Mouse (Mus musculus) embryonic facial prominence, embryonic 13.5 days (tissue): Measurements from ENCODE around the gene Grik4. TPM values are rescaled to one million over a fixed set of nuclear protein-coding genes. Genes with fewer than 3 reads are reported as not detected.
A peak's percentile ranks its signal among the peaks of the same experiment; 100 is the strongest.

Experiments
- ATAC-seq: fragments of 200-750 bp; cut with Nextera tagmentation; 2 replicates; pipeline ENCODE4 v1.8.0; 2017; ENCODE audit warnings: low read depth; ENCODE audit not compliant: insufficient number of reproducible peaks, insufficient read depth, low FRiP score, low TSS enrichment
- H3K27ac ChIP-seq: fragments of 300-500 bp; sonication (generic); 2 replicates; pipeline ENCODE4 v1.5.1; 2015; ENCODE audit warnings: moderate library complexity, mild to moderate bottlenecking, inconsistent platforms
- H3K27me3 ChIP-seq: fragments of 300-500 bp; sonication (generic); 2 replicates; pipeline ENCODE4 v1.6.1; 2015; ENCODE audit warnings: mild to moderate bottlenecking, inconsistent platforms
- H3K36me3 ChIP-seq: fragments of 300-500 bp; sonication (generic); 2 replicates; pipeline ENCODE4 v1.6.1; 2015; ENCODE audit warnings: mild to moderate bottlenecking, inconsistent platforms
- H3K4me1 ChIP-seq: fragments of 300-500 bp; sonication (generic); 2 replicates; pipeline ENCODE4 v1.6.1; 2015; ENCODE audit warnings: inconsistent platforms
- H3K4me2 ChIP-seq: fragments of 300-500 bp; sonication (generic); 2 replicates; pipeline ENCODE4 v1.6.1; 2015; ENCODE audit warnings: moderate library complexity, mild to moderate bottlenecking, inconsistent platforms
- H3K4me3 ChIP-seq: fragments of 300-500 bp; sonication (generic); 2 replicates; pipeline ENCODE4 v1.5.1; 2015; ENCODE audit warnings: mild to moderate bottlenecking, inconsistent platforms
- H3K9ac ChIP-seq: fragments of 300-500 bp; sonication (generic); 2 replicates; pipeline ENCODE4 v1.6.1; 2015; ENCODE audit warnings: mild to moderate bottlenecking, inconsistent platforms
- H3K9me3 ChIP-seq: fragments of 300-500 bp; sonication (generic); 2 replicates; pipeline ENCODE4 v1.6.1; 2016; ENCODE audit warnings: inconsistent platforms
- WGBS: fragments of 180-500 bp; shearing (Covaris S2); methylation state at CpG from one replicate; pipeline ENCODE4 v1.1.7; 2015; ENCODE audit warnings: mixed read lengths; 5-methylcytosine and 5-hydroxymethylcytosine counted together
- polyA plus RNA-seq: library from polyadenylated mRNA; unstranded; fragments of >200 nt; fragmentation: Nextera tagmentation; extraction: Ambion mirVana; gene quantifications from 2 replicates; pipeline ENCODE4 v1.2.1, GENCODE M21; 2015

Gene Grik4
- polyA plus RNA-seq, 1 experiment from 2014 or later, result 2.5 TPM

GRCm38 (mm10) chr9:42943057-42943529, 1.2 kb downstream of the Grik4 start:
- peak overlapping the region; percentile 82; the same call in 1 of the 2 replicates for H3K9ac ChIP-seq

DNA sequence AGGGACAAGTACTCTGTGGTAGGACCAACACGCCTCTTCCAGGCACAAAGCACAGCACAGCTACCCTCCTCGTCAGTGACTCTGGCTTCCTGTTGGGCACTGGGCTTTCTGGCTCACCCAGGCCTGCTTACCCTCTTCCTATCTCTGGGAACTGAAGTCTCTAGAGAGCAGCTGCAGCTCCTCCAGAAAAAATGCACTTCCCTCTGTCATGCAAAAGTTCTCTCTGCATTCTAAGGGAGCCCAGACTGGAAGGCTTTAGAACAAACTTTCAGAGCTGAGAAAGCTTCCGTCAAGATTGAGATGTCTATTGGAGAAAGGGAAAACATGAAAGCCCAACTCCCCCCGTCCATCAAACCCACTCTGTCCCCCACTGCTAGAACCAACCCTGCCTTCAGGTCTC, 2.1 kb downstream of the Grik4 start:
- WGBS, result 48% methylated on average over 4 of the region's 4 CpGs
- H3K9ac ChIP-seq, result no peak overlapping the region
- H3K4me2 ChIP-seq, result no peak overlapping the region
- H3K36me3 ChIP-seq, result no peaks in the 10 kb centered on the region
- H3K27ac ChIP-seq, result no peak overlapping the region
- H3K4me1 ChIP-seq, result peaks cover 27% of the 10 kb centered on the region
- peaks cover 60% of the 10 kb centered on the region for H3K27me3 ChIP-seq
- no peaks in the 10 kb centered on the region for H3K9me3 ChIP-seq
- no peak overlapping the region for H3K4me3 ChIP-seq
- no peak for ATAC-seq

More at GRCm38 (mm10) chr9:42943057-42943529, 1.2 kb downstream of the Grik4 start:
- no peaks in the 10 kb centered on the region for H3K9me3 ChIP-seq
- H3K27ac ChIP-seq, result no peak overlapping the region
- H3K27me3 ChIP-seq, result peaks cover 60% of the 10 kb centered on the region
- peak overlapping the region; percentile 71 for H3K4me3 ChIP-seq
- WGBS, result 5% methylated on average over 9 of the region's 9 CpGs
- peaks cover 27% of the 10 kb centered on the region for H3K4me1 ChIP-seq
- H3K4me2 ChIP-seq, result peak overlapping the region; percentile 98
- no peaks in the 10 kb centered on the region for H3K36me3 ChIP-seq
- ATAC-seq, result no peak

DNA sequence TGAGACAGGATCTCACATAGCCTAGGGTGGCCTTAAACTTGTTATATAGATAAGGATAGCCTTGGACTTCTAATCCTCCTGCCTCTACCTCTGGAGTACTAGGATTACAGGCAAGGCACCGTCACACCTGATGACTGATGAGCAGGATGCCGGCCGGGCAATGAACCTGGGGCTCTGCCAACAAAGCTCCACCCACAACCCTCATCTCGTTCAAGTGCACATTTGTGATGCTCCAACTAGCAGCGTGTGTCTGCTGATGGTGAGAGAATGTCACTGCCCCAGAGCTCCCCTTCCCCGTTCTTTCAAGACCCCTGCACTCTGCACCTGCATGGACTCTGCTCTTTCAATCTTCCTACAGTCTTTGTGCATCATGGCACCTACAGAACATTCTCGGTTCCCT, 12.1 kb downstream of the Grik4 start:
- Histone ChIP-seq H3K4me3 (no peak overlapping the region), H3K27ac (no peak overlapping the region), H3K9me3 (no peaks in the 10 kb centered on the region), H3K36me3 (no peaks in the 10 kb centered on the region), H3K9ac (no peak overlapping the region), H3K4me1 (0 out of 2 replicates have a peak, but pooled peaks cover 4% of the 10 kb centered on the region), H3K27me3 (peaks cover 5% of the 10 kb centered on the region; the same call in 1 of the 2 replicates), H3K4me2 (no peak overlapping the region)
- WGBS, result 60% methylated on average over 7 of the region's 7 CpGs
- ATAC-seq, result no peak

DNA sequence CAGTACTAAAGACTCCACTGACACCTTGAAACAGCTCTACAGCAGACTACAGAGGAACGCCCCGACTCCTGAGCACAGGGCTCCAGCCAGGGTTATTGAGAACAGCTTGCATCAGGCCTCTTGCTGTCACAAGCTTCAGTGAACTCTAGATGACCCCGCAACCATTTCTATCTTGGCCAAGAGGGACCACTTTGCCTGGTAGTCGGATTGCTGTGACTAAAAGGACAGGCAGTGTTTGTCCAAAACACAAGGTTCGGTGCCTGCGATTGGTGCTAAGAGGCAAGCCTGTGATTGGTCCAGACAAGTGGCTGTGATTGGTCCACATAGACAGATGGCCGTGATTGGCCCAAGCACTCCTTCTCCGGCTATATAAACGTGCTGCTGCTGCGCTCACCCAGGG, 16.8 kb downstream of the Grik4 start:
- ATAC-seq, result no peak
- 63% methylated on average over 10 of the region's 10 CpGs for WGBS
- H3K4me2 ChIP-seq, result no peak overlapping the region

GRCm38 (mm10) chr9:42926564-42926963, 17.7 kb downstream of the Grik4 start:
- no peak overlapping the region for H3K4me2 ChIP-seq
- no peaks in the 10 kb centered on the region for H3K36me3 ChIP-seq
- no peak overlapping the region for H3K4me3 ChIP-seq
- no peak for ATAC-seq
- H3K9me3 ChIP-seq, result no peaks in the 10 kb centered on the region
- 78% methylated on average over 6 of the region's 6 CpGs for WGBS
- H3K9ac ChIP-seq, result no peak overlapping the region
- peaks cover 12% of the 10 kb centered on the region; the same call in 1 of the 2 replicates for H3K4me1 ChIP-seq
- H3K27ac ChIP-seq, result no peak overlapping the region
- H3K27me3 ChIP-seq, result no peaks in the 10 kb centered on the region

More for the DNA sequence above, 16.8 kb downstream of the Grik4 start:
- Histone ChIP-seq H3K4me3 (no peak overlapping the region), H3K9ac (no peak overlapping the region), H3K9me3 (no peaks in the 10 kb centered on the region), H3K4me1 (0 out of 2 replicates have a peak, but pooled peaks cover 11% of the 10 kb centered on the region), H3K27ac (no peak overlapping the region), H3K27me3 (peaks cover 5% of the 10 kb centered on the region; the same call in 1 of the 2 replicates), H3K36me3 (no peaks in the 10 kb centered on the region)

DNA sequence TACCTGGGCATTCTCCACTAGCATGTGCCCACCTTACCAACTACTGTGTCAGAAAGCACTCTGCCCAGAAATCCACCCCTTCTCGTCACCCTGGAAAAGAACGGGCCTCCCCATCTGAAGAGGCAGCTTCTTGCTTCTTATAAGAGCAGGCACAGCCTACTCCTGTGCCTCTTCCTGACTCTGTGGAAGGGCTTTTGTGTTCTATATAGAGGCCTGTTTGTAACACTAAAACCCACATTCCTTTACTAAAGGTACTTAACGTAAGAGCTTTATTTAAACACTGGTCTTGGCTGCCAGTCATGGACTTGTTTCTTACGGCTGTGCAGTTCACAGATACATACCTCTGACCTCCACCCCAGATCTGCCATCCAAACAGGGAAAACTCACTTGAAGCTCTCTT, 22.5 kb downstream of the Grik4 start:
- no peak for ATAC-seq
- 73% methylated on average over 4 of the region's 4 CpGs for WGBS
- Histone ChIP-seq H3K27ac (no peak overlapping the region), H3K9ac (no peak overlapping the region), H3K27me3 (no peaks in the 10 kb centered on the region), H3K4me1 (peaks cover 26% of the 10 kb centered on the region), H3K4me3 (no peak overlapping the region), H3K4me2 (no peak overlapping the region), H3K9me3 (no peaks in the 10 kb centered on the region), H3K36me3 (no peaks in the 10 kb centered on the region)

DNA sequence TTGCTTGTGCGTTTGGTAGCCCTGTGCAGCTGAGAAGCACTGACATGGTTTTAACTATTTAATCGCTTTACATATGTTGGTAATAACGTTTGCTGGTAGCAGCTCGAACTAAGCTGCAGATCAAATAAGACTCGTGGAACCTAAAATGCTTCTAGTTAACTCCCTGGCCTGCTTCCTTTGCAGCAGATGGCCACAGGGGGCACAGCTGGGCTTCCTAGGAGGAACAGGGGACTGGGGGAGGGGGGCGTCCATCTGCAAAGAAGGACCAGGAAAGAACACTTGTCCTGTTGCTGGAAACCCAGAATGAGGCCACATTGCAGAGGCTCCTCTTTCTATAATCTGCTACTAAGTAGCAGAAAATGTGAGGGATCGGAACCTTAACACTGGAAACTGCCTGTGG, 24.1 kb downstream of the Grik4 start:
- no peaks in the 10 kb centered on the region for H3K9me3 ChIP-seq
- no peak overlapping the region for H3K27ac ChIP-seq
- ATAC-seq, result no peak
- no peak overlapping the region for H3K9ac ChIP-seq
- WGBS, result 29% methylated on average over 7 of the region's 7 CpGs
- no peaks in the 10 kb centered on the region for H3K27me3 ChIP-seq
- H3K4me2 ChIP-seq, result no peak overlapping the region
- H3K4me1 ChIP-seq, result peaks cover 26% of the 10 kb centered on the region
- no peak overlapping the region for H3K4me3 ChIP-seq
- H3K36me3 ChIP-seq, result no peaks in the 10 kb centered on the region

DNA sequence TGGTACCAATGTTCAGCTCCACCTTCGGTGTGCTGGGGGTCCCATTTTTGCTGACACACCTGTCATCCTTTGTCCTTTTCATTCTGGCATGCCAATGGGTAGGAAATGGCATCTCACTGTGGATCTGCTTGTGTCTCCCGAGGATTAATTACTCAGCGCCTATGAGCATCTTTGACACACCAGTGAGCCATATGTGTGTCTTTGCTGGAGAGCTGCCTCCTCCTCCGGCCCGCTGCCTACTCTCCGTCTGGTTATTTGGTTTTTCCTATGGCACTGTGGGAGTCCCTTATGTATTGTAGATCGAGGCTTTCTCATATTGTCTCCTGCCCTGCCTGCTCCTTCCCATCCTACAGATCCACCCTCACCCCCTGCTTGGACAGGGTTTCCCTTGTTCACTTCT, 26.4 kb downstream of the Grik4 start:
- no peak overlapping the region for H3K4me3 ChIP-seq
- H3K9me3 ChIP-seq, result no peaks in the 10 kb centered on the region
- no peak overlapping the region for H3K4me2 ChIP-seq
- ATAC-seq, result no peak
- no peaks in the 10 kb centered on the region for H3K27me3 ChIP-seq
- no peaks in the 10 kb centered on the region for H3K36me3 ChIP-seq
- H3K27ac ChIP-seq, result no peak overlapping the region
- peaks cover 22% of the 10 kb centered on the region for H3K4me1 ChIP-seq
- 89% methylated on average over 7 of the region's 7 CpGs for WGBS
- H3K9ac ChIP-seq, result no peak overlapping the region

DNA sequence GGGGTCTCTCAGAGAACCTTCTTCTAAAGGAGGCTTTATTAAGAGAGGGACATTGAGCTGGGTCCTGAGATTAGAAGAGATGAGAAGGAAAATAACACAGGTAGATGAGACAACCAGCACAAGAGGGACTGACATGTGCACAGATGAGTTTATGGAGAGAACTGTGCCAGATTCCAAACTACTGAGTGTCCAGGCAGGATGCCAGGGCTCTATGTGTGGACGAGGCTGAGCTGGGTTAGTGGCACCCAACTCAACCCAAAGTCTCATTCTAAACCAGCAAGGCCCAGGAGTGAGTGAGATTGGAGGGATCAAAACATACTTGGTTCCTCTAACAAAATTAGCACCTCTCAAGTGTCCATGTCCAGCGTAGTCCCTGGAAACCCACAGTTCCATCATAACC, 31.1 kb downstream of the Grik4 start:
- no peak overlapping the region for H3K4me3 ChIP-seq
- no peak overlapping the region for H3K4me2 ChIP-seq
- no peaks in the 10 kb centered on the region for H3K36me3 ChIP-seq
- peaks cover 11% of the 10 kb centered on the region; the same call in 1 of the 2 replicates for H3K4me1 ChIP-seq
- 74% methylated on average over 2 of the region's 2 CpGs for WGBS
- H3K27ac ChIP-seq, result no peak overlapping the region
- H3K9ac ChIP-seq, result no peak overlapping the region
- no peaks in the 10 kb centered on the region for H3K9me3 ChIP-seq
- no peaks in the 10 kb centered on the region for H3K27me3 ChIP-seq
- no peak for ATAC-seq

GRCm38 (mm10) chr9:42908657-42909313, 35.5 kb downstream of the Grik4 start:
- ATAC-seq, result no peak
- Histone ChIP-seq H3K4me3 (no peak overlapping the region), H3K27ac (no peak overlapping the region), H3K4me1 (peaks cover 28% of the 10 kb centered on the region), H3K27me3 (no peaks in the 10 kb centered on the region), H3K9me3 (no peaks in the 10 kb centered on the region), H3K4me2 (no peak overlapping the region), H3K36me3 (no peaks in the 10 kb centered on the region), H3K9ac (no peak overlapping the region)
- 36% methylated on average over 8 of the region's 8 CpGs for WGBS

GRCm38 (mm10) chr9:42906995-42907394, 37.3 kb downstream of the Grik4 start:
- no peak for ATAC-seq
- Histone ChIP-seq H3K4me1 (peaks cover 30% of the 10 kb centered on the region), H3K36me3 (no peaks in the 10 kb centered on the region), H3K9ac (no peak overlapping the region), H3K27ac (no peak overlapping the region), H3K4me3 (no peak overlapping the region), H3K9me3 (no peaks in the 10 kb centered on the region), H3K27me3 (no peaks in the 10 kb centered on the region), H3K4me2 (no peak overlapping the region)
- WGBS, result 35% methylated on average over 3 of the region's 3 CpGs

GRCm38 (mm10) chr9:42898091-42898591, 46.2 kb downstream of the Grik4 start:
- Histone ChIP-seq H3K4me2 (peak overlapping the region; percentile 99), H3K4me3 (peak overlapping the region; percentile 53), H3K27ac (no peak overlapping the region), H3K9me3 (no peaks in the 10 kb centered on the region), H3K27me3 (peaks cover 42% of the 10 kb centered on the region), H3K9ac (peak overlapping the region; percentile 68; the same call in 1 of the 2 replicates), H3K36me3 (no peaks in the 10 kb centered on the region), H3K4me1 (peaks cover 24% of the 10 kb centered on the region)
- ATAC-seq, result peak; percentile 16; the same call in 1 of the 2 replicates
- 2% methylated on average over 11 of the region's 11 CpGs for WGBS
